Mouse (Mus musculus) ZHBTc4 (cell line): ENCODE results near the gene Il17a.

Experiments used
- DNase-seq: peaks from one replicate; pipeline ENCODE4 v3.0.0-alpha.2; 2011; ENCODE audit warnings: low read depth, low spot score

The Il17a gene

DNA sequence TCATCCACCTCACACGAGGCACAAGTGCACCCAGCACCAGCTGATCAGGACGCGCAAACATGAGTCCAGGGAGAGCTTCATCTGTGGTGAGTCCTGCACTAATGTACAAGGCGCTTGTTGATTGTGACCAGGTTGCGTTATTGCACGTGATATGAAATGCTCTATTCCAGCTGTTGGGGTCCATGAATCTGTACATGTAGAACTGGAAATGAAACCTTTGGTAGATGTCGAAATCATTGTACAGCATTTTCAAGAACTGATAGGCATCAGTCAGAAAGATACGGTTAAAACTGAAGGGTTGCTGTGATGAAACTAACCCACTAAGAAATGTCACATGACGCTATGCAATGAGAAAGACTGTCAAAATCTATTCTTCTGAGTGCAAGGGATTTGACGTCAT, at the start of gene Il17a:
Gene Il17a, plus strand, starts transcription at position 3 of the 400 bp plus-strand sequence.
- no peak for DNase-seq

DNA sequence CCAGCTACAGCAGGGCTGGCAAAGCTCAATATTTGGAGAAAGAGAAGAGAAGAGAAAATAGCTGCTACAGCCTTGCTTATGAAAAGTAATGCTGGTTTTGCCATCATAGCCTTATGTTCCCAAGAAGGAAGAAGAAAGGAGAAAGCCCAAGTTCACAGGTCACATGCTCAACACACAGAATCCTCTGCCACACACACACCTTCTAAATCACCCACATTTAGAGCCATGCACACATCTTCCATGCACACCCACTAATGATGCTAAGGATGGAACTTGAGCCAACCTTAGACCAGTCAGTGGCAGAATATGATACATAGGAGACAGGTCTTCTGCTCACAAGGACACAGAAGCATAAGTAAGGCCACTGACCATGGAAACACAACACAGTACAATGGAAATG, 47.9 kb upstream of the Il17a start:
- DNase-seq: no peak

DNA sequence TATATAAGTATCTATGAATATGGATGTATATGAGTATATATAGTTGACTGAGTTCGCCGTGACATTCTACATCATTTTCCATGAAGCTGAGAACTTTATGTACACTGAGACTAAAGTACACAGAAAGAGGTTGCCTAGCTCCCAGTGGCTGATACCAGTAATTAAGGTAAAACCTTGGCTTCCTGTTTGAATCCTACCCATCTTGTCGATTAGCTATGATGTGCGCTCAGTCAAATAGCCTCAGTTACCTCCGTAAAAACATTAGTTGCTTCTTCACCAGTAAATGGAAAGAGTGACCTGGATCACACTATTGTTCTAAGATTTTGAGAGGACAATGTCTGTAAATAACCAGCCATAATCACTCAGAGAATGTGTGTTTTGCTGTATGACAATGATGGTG, 47.3 kb upstream of the Il17a start:
- no peak for DNase-seq

DNA sequence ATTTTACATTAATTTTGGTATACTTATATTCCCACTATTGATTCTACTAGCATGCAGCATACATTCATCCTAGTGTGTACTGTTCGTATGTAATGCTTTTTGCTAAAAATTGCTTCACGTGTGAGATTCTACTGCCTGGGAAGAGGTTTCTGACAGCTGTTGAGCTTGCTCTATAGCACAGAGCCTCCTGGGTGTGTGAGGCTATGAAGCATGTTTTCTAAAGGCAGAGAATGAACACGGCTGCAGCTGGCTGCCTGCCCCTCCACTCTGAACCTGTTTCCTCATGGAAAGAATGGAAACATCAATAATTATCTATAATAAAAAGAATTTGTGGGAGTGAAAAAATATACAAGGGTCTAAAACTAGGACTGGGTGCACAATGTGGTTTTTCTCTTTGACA, 46.9 kb upstream of the Il17a start:
- no peak for DNase-seq

GRCm38 (mm10) chr1:20684403-20684802, 46.3 kb upstream of the Il17a start:
- DNase-seq: no peak

DNA sequence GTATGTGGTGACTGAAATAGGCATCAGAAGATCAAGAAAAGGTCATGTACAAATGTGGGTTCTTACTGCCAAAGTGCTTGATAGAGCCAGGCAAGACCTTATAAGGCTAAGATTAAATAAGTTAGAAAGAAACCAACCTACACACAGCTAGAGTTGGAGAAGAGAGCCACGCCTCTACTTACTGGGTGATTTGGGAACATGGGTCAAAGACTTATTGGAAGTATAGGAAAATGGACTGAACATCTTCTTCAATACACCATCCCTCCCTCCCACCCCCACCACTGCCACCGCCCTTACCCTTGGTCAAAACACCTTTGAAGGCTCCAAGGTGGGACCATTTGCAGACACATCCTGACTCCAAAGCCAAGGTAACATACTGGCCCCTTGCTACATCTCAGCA, 45.3 kb upstream of the Il17a start:
- no peak for DNase-seq

DNA sequence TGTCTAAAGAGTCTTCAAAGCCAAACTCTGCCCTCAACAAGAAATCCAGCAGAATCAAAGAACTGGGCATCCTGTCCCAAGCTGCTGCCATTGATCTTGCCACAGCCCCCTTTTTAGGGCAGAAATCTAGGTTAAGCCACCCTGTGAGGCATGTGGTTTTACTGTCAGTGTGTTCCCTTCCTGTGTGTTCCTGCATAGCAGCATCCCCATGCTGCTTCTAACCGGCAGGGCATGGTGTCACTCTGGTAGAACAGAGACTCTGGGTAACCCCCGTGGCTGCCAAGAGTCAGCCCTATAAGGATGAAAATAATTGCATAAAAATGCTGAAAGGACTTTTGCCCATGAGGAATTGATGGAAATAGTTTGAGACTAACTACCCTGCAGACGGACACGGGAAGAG, 44.8 kb upstream of the Il17a start:
- DNase-seq: no peak

- no peak for DNase-seq
Observed at GRCm38 (mm10) chr1:20691336-20691735, 39.4 kb upstream of the Il17a start.

DNA sequence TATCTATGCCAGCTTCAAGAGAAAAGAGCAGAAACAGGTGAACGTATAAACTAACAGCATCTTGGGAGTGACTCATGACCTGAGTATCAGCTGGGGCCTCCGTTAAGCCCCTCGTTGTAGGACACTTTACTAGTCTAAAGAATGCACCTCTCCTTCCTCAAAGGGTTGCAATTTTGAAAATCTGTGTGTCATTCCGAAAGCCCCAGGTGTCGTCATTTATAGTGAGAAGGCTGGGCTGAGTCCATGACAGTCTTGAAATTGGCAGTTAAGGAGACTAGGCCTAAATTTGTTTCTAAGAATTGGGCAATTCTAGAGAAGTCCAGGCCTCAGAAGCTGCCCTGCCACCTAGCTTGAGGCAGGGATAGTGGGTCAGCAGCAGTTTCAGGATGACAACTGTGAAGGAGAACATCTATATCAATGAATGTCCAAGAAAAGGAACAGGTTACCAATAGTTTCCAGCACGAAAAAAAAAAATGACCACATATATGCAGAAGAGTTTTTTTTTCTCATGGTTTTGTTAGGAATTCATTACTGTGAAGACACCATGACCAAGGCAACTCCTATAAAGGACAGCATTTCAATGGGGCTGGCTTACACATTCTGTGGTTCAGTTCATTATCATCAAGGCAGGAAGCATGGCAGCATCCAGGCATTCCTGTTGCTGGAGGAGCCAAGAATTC, 36.9 kb upstream of the Il17a start:
- no peak for DNase-seq

- DNase-seq: peak; percentile 28
Observed at GRCm38 (mm10) chr1:20700011-20700410, 30.7 kb upstream of the Il17a start.

DNA sequence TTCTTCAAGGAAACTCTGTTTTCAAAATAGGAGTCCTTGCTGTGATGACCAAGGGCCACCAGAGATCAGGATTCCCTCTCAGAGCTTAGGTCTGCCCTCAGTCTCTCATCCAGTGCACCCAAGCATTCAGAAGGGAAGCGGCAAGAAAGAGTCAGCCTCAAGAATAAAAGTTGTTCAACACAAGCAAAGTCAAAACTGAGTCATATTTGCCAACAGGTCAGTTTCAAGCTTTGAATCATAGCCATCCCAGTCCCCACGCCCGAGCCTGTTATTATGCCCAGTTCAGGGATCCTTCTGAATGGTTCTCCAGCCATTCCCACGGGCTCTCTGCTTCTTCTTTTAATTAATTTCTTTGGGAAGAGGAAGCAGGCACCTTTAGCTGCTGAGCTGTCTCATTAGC, 5.9 kb downstream of the Il17a start:
- no peak for DNase-seq

DNA sequence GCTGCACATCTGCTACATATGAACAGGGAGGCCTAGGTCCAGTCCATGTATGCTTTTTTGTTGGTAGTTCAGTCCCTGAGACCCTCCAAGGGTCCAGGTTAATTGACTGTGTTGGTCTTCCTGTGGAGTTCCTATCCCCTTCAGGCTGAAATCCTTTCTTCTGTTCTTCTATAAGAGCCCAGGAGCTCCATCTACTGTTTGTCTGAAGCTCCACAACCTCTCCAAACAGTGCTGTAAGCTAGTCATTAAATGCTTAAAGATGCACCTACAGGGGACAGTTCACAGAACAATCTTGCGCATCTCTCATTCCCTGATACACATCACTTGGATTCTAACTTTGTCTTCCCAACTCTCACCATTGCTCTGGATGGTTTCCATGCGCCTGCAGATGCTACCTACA, 7.8 kb downstream of the Il17a start:
- peak; percentile 18 for DNase-seq

DNA sequence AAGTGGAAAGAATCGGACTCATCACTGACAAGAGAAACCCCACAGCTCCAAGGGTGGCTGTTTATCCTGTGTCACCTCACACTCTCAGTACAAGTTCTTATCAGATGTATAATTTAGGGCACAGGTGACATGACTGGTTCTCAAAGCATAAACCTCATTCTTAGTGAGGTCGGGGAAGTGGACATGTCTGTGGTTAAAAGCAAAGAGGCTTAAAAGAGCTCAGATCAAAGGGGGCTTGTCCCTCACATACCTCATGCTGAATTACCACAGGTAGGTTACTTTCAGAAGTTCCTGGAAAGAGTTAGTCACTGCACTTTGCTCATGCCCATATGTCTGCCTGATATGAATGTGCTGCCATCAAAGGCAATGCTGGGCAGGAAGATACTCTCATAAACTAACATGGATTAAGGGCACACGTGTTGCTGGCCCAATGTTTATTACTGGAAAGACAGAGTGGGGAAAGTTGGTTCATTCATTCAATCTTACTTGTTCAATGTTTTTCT, 9.8 kb downstream of the Il17a start:
- no peak for DNase-seq

DNA sequence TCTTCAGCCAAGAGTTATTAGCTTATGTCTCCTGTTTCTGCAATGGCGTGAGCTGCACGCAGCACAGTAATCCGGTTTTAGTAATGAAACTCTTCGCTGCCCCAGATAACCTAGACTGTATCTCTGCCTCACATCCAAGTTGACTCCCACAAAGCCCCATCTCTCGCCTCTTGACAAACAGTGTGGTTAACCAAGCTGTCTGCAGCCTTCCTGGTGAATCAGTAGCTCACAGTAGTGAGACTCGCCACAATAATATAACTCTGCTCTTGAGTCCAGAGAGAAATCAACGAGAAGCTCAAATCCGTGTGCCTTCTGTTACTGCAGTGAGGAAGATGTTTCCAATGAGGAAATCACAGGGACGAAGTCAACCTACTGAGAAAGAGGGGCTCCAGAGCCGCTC, 23.7 kb downstream of the Il17a start:
- DNase-seq: no peak

GRCm38 (mm10) chr1:20757586-20757985, 26.9 kb downstream of the Il17a start:
- no peak for DNase-seq

GRCm38 (mm10) chr1:20759799-20760198, 29.1 kb downstream of the Il17a start:
- peak; percentile 41 for DNase-seq

DNA sequence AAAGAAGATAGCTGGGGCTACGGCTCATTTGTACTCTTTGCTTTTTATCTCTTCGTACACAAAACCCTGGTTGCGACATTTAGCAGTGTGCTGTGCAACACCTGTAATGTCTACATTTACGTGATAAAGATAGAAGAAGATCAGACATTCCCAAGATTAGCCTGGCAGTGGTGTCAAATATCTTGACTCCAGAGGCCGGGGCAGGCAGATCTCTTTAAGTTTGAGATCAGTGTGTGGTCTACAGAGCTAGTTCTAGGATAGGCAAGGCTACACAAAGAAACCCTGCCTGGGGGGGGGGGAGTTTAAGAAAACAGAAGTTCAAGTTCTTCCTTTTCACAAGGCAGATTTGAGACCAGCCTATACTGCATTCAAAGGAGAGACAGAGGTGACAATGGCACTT, 29.6 kb downstream of the Il17a start:
- peak; percentile 91 for DNase-seq

DNA sequence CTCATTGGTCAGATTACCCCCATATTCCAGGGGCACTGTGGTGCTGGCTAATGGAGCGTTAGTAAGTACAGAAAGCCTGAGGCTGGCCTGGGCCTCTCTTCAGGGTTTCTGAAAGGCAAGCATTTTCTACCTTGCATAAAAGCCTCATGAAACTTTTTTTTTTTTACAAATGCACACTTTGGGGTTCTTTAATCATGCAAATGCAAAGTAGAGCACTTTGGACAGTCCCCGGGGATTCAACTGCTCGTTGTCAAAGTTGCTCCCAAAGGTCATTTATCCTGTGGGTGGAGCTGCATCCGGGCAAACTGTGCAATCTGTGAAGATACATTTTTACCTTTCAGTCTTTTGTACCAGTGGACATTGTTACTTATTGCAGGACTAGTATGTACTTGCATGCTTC, 30.7 kb downstream of the Il17a start:
- peak; percentile 70 for DNase-seq

DNA sequence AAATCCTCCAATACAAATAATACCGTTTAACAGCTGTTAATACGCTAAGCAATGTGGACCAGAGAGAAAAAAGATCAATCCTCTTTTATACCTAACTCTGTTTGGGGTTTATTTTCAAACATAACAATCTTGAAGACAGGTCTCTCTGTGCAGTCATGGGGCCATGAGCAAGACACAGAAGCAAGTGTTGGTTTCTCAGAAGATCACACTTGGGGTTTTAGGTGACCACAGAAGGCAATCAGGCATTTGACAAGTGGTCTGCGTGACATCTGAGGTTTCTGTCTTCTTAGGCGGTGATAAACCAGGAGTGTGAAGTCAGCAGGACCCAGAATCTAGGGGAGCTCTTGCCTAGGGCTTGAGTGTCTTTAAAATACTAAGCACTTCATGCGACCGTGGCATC, 35.8 kb downstream of the Il17a start:
- DNase-seq: no peak

DNA sequence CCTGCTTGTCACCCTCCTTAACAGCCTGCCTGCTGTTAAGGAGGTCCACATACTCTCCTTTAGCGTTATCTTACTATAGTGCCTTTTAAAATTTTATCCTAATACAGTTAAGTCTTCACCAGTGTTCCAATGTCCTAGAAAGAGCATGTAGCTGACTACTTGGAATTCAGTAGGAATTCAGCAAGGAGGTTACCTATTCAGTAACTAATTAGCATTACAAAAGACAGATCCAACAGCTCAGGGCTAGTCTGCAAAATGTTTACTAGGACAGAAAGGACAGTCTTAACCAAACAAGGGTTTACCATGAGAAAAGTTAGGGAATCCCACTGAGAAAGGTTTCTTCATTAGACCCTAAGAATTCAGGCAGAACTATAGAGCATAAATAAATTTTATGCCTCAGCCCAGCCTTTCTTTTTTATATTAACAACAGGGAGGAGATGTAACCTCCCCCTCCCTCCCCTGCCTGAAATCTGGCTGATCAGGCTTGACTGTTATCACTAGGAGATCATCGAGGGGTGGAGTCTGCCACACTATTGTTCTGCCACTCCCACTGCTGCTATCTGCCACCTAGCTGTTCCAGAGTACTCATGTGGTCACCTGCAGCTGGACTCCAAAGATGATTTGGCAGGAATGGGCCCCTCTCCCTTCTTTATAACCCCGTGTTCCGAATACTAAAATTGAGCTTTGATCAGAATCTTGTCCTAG, 43.5 kb downstream of the Il17a start:
- DNase-seq: peak; percentile 74

- no peak for DNase-seq
Observed at GRCm38 (mm10) chr1:20778366-20778765, 47.7 kb downstream of the Il17a start.
